Mouse (Mus musculus): ENCODE measurements around the gene Sacs.

The Sacs gene

GRCm38 (mm10) chr14:61242611-61243010, 104.4 kb downstream of the Sacs start:
- peak; percentile 25 for DNase-seq

DNA sequence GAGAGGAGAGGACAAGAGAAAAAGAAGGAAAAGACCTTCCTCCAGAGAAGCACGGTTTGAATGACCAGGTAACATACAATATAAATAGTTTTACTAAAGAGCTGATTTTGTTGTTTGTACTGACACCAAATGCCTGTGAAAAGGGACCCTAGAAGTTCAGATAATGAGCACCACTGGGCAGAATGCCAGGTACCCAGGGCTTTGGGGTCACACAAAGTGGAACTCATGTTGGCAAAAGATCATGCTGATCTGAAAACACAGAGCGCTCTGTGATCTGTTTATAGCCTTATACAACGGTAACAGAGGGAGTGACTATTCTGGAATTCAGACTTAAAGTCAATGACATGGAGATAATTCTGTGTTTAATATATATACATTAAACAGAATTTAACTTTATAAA, 108.2 kb downstream of the Sacs start:
- DNase-seq = no peak

DNA sequence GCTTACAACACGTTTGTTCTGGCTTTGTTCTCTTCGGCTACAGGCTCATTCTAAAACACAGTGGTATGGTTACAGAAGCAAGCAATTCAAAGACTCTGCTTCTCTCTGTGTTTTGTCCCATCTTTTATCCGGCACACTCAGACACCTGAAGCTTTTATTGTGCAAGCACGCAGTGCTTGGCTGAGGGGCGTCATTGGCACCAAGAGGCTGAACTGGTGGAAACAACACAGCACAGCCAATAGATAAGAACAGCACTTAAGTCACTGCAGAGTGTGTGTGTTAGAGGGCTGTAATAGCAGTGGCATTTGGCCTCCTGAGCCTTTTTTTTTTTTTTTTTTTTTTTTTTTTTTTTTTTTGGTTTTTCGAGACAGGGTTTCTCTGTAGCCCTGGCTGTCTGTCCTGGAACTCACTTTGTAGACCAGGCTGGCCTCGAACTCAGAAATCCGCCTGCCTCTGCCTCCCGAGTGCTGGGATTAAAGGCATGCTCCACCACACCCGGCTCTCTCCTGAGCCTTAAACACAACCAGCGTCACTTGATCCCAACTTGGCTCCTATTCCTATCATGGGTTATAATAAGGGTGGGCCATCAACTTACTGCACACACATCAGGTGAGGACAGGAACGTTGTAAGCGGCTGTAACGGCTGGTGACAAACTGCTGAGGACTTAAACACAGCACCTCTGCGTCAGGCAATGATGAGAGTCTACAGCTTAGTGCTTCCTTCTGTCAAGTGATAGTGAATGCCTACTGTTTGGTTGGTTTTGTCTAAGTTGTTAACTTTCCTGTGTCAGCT, 114.5 kb downstream of the Sacs start:
- no peak for DNase-seq

DNA sequence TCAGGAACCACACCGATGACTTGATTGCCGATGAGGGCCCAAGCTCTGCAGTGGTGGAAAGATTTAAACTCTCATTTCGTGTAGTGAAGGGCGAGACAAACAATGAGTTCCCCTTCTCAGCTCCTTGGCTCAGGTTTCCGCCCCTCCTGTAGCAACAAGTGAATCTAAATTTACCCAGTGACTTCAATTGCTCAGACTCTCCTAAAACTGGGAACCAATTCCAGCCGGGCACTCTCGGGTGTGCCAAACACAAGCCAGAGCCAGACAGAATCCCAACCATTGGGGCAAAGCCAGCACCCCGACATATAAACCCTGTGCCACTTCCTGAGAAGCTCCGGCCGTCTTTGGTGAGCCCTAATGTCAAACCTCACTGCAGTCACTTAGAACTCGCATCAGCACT, 120.1 kb downstream of the Sacs start, which contains the start of gene Sgcg:
Gene Sgcg, minus strand, starts transcription at position 139 of the 400 bp plus-strand sequence.
- DNase-seq = no peak

DNA sequence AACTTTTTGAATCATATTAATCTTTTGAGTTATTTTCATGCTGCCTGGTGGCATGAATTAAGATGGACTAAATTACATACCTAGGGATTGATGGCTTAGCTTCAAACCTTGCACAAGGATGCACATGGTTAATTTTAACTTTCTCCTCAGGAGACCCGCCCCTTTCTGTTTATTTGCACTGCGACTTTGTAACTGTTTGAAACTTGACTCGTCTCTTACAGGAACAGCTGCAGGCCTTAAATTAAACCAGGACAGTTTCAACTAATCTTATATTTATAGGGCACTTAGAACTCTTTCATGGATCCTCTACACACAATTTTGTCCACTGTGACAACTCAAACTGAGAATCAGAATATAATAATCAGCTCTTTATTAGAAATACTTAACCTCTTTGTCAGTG, 120.8 kb downstream of the Sacs start:
- DNase-seq = no peak

GRCm38 (mm10) chr14:61267908-61268475, 129.7 kb downstream of the Sacs start:
- no peak for DNase-seq

DNA sequence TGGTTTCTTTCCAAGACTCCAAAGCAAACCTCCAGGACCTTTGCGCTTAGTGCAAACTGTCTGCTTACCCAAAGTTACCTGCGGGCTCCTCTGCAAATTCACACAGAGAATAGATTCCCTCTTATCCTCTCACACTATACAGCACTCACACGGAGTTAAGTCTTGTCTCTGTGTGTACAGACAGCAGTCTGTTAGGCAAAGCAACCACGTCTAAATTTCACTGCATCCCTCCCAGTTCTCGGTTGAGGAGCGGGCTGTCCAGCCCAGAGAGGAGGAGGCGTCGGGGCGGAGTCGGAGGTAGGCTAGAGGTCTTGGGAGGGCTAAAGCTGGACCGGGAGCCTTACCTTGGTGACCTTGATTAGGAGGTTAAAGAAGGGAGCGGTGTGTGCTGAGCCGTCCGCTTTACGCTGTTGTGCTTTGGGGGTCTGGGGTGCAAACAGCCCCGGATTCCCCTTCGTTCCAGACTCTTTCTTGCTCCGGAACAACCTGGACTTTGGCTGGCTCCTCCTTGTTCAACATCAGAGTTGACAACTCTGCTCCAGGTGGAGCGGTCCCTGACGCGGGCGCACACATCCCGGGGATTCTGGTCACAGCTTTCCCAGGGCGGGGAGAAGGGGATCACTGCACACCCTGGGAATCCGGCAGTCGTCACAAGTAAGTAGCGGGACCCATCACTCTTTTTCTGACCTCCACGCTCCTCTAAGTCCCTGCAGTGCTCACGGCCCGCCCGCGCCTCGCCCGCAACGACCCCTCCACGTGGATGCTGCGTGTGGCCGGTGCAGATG, 136.3 kb downstream of the Sacs start:
- no peak for DNase-seq

- peak; percentile 70 for DNase-seq
Measured at GRCm38 (mm10) chr14:61277285-61277684, 139.0 kb downstream of the Sacs start.

- DNase-seq = no peak
Measured at GRCm38 (mm10) chr14:61278676-61279300, 140.5 kb downstream of the Sacs start.

- no peak for DNase-seq
Measured at GRCm38 (mm10) chr14:61288606-61289286, 150.5 kb downstream of the Sacs start.

Data from thymus, postnatal 25 days (tissue).